Mouse (Mus musculus) testis, postnatal 14 days (tissue): ENCODE data around the gene Cbx8.
A peak's percentile ranks its signal among the peaks of the same experiment; 100 is the strongest.

Experiments used
- DNase-seq: peaks from one replicate; pipeline ENCODE4 v3.0.0; 2021; ENCODE audit warnings: low spot score

Cbx8 gene

DNA sequence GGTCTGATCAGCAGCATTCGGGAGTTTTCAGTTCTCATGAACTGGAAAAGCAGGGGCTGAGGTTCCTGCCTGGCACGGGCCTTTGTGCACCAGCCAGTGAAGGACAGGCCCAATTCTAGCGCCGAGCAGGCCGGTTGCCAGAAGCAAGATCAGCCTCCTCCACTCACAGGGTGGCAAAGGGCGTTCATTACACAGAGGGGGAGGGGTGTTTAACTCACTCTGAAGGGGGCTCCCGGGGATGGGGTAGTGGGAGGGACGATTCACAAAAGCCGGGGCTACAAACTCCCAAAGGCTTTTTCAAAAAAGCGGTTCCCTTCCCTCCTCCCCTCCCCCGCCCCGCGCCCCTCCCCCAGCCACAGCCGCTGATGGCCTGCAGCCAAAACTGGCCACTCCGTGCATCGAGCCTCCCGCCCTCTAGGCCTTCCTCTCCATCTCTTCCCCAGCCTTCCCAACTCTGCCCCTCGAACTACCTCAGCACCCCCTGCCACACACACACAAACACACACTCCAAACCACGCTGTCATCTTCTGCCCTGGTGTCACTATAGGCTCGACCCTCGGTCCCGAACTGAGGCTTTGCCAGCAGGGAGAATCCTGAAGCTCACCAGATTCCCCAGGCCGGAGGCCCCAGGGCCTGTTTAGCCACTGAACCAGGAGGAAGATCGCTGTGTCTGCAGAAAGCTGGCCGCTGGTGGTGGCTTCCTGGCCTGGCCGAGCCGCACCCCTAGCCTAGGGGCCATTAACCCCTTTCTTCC, 38.1 kb upstream of the Cbx8 start:
- peak; percentile 65 for DNase-seq

DNA sequence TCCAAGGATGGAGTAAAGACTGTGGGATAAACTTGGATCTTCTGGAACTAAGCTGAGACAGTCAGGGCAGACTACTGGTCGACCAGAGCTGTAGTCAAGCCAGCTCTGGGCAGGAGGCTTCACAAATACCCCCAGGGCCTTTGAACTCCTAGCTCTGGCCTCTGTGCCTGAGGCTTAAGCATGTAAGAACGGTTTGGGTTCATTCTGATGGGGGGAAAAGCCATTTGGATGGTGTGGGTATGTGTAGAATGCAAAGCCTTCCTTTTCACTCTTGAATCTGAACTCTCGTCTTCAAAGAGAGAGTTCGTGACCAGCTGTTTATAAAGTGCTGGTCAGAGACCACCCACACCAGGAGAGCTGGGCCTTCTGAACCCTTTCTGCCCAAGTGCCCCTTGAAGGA, 37.0 kb upstream of the Cbx8 start:
- DNase-seq = no peak

DNA sequence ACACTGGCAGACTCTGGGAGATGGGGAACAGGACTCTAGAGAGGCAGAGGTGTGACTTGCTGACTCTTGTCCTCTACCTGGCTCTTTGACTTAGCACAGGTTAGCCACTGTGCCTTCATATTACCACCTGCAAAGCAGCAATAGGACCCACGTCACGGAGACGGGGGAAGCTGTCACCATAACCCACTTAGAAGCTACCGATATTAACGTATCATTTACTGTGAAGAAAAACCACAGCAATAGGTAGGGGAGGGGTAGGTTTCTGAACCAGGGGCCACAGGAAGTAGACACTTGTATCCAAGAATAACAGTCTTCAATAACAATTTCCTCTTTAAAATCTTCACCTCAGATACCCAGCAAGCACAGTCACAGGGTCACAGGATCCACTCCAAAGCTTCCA, 35.0 kb upstream of the Cbx8 start:
- DNase-seq = no peak

DNA sequence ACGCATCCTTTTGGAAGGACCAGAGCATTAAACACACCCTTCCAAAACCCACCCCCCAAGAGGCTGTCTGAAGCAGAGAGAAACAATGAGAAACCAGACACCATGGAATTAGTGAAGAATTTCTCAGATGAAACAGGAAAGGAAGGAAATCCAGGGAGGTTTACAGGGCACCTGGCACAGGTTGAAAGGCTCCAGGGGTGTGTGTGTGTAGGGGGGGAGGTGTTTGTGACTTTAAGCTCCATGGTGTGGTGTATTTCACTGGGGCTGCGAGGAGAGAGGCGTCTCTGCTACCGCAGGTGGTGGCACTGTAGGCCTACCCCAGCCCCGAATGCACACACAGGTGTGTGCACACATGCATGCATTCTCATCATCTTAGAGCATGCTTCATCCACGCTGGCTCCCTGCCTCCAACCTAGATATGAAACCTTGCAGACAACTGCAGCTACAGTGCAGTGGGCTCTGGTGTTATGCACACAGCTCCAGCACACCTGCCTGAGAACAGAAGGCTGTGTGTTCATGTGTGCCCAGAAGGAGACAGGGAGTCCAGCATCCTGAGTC, 33.2 kb upstream of the Cbx8 start:
- no peak for DNase-seq

DNA sequence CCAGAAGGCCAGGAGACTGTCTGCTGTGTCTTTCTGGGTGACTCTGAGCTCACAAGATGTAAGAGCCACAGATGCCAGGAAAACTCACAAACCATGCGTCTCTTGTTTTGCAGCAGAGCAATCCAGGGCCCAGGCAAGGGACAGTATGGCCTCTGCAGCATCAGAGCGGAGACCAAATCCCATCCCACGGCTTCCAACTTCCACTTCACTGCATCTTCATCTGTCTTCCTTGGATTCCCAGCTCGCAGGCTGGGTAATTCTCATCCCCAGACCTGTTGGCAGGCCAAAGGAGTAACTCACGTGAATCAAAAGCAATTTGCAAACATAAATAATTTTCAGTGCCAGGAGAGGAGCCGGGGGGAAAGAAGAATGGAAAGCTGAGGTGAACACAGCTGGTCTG, 32.2 kb upstream of the Cbx8 start:
- DNase-seq = no peak

DNA sequence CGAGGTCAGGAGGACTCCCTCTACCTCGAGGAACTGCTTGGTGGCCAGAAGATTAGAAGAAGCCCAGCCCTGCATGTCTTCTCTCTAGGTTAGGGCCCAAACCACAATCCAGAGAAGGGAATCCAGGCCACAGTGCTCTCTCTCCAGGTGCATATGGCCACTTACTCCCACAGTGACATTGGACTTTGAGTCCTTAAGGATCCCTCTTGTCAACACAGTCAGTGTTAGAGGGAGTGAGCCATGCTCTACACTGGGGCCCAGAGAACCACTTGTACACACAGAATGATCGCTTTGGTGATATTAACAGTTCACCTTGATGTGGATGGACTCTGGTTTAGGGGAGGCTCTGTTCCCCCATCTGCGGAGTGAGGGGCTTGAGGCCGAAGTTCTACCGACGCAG, 31.5 kb upstream of the Cbx8 start:
- DNase-seq = no peak

DNA sequence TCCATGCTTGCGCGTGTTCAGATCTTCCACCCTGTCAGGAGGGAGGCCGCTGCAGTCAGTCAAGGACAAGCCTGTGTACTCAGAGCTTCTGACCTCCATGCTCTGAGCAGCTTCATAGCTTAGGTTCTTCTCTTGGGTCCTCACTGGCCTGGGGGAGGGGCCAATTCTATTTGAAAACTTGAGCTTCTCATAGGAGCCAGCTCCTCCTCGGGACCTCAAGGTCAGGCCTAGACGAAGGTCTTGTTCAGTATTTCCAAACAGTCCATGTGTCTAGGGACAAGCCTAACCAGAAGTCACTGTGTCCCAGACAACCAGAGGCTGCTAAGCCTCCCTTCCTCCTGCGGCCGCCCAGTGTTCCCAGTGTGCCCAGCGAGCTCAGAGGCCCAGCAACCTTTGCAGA, 26.1 kb upstream of the Cbx8 start:
- DNase-seq = no peak

DNA sequence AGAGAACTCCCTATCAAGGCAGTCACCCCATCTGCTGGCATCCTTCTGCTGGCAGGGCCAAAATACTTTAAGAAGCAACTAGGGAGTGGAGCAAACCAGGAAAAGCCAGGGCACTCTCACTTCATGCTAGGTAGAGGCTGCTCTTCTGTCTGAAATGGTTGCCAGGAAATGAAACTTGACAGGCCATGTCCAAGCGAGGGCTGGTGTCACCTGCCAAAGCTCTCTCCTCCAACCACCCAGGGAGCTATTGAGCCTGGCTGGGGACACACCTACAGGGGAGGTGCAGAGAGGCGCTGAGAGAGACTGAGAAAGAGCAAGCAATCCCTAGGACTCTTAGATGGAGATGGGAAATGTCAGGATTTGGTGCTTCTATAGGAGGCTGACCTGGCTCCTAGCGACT, 18.5 kb upstream of the Cbx8 start:
- no peak for DNase-seq

DNA sequence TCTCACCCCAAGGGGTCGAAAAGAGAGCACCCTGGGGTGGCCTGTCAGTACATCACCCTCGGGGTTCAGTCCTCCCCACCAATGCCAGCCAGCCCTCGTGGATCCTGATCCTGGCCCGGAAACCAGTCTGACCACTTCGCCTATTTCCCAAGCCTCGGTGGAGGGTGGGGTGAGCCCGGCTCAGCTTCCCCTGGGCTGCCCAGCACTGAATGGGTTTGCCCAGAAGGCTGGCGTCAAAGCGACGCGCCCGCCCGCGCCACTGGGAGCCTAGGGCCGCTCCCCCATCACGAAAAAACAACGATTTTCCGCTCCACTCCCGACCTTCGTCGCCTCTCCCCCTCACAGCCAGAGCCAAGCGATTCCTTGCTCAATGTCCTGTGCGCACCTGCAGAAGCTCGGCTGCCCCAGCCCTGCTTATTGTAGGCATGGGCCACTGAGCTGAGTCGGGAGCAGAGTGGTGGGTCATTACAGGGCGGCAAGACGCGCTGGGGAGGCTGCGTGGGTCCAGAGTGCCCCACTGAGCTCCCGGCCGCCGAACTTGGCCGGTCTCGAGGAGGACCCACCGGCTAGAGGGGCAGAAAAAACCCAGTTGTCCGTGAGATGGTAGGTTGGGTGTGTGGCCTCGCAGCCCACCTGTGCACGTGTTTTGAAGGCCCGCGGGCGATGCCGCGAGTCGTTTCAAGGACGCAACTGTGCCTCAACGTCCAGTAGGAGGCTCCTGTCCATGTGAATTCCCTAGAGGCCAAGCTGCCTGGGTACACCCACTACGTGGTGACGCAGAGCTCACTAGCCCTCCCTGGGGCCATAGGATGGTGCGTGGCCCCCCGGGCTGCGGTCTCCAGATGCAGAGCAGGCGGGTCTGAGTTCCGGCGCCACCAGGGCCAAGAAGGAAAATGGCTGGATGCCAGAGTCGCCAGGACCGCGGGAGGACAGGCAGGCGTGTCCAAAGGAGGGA, 17.5 kb upstream of the Cbx8 start:
- no peak for DNase-seq

DNA sequence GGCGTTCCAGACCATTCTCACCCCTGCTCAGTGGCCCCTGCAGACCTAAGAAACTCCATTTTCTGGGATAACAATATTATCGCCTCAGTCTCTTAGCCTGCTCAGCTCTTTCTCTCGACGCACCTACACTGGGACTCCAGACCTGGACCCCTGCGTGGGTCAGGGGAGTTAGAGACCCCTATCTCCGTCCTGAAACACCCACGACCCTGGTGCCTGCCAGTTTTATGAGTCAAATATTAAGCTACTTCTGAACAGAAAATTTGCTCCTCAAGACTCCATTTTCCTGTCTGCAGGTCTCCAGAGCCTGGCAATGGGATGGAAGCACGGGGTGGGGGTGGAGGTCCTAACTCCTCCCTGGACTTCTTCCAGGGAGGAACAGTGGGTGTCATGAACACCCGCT, 16.5 kb upstream of the Cbx8 start:
- no peak for DNase-seq

DNA sequence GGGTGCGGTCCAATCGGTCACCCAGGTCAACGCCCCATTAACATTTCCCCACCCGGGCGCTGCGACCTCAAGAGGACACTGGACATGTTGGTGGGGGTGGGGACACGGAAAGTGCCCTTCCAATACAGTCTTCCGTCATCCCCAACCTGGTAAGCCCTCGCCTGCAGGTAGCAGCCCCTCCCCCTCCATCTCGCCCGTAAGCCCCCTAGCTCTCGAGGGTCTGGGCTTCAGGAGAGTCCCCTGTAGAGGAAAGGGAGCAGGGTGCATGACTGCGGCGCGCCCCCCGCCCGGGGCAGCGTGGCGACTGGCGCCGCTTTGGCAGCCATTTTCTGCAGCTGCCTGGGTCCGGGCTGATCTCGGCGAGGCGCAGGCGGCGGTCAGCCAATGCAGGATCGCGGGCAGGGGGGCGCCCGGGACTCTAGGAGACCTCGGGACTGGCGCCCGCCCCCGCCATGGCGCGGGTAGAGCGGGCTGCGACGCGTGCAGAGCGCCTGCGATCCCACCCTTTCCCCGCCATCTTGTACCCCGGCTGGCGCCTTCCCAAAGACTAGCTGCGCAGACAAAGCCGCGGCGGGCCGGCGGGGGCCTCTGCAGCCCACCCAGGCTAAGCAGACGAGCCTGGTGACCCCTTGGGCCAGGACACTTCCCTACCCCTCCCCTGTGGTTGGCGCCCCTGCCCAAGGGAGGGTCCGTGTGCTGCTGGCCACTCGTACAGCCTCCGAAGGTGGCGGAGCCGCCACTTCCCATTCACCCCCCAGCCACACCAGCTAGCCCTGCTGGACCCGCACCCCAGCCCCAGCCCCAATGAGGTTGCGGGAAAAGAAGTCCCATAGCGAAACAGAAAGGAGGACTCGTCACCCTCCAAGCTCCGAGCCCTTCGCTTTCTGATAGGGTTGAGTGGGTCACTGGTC, 15.8 kb upstream of the Cbx8 start:
- peak; percentile 65 for DNase-seq

DNA sequence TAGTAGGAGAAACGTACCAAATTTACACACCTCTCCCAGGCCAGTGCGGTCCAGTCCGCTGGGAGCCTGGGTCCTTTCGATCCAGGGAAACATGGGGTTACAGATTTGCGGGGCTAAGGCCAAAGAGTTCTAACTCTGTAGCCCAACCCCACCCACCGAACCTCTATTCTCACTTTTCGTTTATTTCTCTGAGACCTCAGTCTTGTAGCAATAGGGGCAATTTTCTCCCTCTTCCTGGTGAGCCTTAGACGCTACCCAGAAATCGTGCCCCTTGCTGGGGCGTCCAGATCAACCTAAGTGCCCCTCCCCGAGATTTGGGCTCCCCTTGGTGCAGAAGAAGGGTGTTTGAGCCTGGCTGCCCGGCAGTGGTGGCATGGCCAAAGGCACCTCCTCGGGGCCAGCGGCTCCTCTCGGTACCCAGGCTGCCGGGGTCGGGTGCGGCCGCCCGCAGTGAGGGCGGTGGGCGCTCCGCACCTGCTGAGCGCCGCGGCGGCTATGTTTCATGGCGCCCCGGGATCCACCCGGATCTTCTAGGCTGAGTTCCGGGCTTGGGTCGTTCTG, 14.9 kb upstream of the Cbx8 start:
- DNase-seq = no peak

DNA sequence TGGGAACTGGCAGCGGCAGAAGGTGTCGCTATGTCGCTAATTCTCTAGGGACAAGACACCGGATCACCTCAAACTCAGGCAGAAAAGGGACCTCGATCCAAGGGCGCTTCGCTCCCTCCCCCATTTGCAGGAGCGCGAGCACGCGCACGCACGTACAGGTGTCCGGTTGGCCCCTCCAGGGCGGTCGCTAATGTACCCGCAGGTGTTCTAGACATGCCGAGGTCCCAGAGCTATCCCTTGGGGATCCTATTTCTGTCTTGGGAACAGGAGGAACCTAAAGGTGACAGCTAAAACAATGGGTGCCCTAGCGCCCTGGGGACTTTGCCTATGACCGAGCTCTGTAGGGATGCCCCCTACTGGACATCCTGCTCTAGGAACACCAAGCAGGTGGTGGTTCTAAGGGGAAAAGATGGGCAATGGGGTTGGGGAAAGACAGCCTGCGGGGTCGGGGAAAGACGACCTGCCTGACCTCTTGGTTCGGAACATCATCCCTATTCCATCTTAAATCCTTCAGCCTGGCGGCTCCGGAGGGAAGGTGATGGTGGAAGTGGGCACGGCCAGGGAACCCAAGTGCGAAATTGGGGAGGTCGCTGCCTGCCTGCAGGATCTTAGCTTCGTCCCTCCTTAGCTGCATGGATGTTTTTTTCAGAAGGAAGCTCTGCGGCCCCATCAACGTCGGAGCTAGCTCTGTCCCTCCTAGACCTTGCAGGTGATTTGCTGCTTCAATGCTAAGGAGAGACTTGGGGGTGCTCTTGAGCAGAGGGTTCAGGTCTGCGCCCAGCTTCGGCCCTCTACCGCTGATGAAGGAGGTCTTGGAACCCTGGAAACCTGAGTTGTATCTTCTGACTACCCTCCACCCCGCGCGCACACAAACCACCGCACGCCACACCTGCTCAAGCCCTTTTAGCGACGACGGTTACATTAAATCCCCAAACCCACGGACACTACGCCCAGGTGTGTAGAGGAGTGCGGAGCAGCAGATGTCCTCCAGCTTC, 13.9 kb upstream of the Cbx8 start:
- DNase-seq = no peak

DNA sequence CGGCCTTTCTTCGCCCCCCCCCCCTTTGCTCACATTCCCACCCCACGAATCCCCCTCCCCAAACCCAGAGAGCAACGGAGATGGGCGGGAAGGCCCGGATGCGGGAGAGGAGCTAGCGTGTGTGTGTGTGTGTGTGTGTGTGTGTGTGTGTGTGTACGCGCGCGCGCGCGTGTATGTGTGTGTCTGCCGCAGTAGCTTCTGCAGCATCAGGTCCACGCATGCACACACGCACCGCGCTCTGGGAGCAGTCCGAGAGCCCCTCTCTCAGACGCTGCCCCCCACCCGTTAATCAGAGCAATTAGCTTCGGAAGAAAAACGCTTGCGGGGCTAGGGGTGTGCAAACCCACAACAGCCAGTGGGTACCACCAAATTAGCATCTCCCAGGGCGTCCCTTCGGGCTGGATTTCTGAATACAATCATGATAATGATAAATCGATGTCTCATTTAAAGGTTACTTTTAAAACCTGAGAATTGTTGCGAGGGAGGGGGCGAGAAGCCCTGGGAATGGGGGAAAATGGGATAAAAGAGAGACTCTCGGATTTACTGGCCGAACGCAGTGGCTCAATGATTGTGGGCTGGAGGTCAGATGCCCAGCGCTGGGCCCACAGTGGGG, 13.1 kb upstream of the Cbx8 start:
- no peak for DNase-seq

DNA sequence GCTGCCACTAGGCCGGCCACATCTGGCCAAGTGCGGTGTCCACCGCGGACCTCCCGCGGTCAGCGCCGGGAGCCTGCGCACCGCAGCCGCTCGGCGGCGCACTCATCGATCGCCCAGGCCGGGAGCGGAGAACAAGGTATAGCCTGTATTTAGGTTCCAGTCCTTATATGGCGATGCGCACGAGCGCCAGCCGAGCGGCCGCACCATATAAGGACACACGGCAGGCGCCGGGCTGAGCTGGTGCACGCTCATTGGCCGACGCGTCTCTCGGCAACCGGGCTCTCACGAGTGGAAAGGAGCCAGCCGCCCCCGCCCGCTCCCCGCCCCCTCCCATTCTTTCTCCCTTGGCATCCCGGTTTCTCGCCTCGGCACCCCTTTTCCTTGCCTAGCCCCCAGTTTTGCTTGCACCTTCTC, 12.5 kb upstream of the Cbx8 start:
- DNase-seq = peak; percentile 91

DNA sequence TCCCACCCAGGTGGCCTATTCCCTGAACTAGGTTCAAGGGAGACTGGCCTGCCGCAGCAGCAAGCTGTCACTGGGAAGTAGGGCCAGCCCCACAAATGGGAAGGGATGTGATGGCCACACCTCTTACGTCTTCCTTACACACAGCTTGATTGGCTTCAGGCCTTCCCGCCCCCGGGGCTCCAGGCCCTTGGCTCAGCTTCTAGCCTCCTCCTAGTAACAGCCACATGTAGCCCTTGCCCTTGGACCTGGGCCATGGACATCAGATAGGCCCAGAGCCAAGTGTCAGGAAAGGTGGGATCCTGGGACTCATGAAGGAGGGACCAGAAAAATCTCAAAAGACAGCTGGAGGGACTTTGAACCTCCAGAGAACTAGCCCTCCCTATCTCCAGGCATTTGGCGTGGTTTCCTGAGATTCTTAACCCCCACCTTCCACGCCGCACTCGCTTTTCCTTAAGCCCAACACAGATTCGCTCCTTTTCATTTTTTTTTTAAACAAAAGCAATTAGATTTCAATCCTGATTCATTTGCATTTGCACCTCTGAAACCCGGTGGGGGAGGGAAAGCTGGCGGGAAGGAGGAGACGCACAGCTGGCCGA, 12.0 kb upstream of the Cbx8 start:
- peak; percentile 62 for DNase-seq

DNA sequence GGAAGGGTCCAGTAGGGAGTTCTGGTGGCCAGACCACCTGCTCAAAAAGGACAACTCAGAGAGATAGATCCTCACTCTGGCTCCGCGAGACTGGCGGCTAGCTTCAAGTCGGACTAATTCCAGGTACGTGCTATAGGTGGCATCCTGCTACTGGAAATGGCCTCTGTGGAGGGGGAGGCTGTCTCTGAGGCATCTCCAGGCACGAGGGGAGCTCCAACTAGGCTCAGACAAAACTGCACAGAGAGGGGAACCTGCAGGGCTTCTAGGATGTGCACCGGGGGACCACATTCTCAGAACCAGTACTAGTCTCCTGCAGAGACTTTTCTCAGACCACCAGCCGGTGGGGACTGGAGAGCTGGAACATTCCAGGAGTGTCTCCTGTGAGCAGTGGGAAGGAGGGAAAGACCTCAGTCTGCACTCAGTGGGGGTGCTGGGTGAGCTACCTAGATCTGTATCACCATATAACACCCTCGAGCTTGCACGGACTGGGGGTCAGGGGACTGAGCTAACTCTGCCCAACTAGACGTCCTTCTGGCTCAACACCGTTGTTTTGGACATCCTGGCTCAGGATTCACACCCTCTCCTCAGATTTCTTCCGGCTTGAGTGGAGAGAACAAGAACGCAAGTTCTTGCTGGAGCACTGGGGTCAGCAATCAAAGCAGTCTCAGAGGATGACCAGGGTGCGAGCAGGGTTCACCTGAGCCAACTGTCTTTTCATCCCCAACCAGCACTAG, 11.3 kb upstream of the Cbx8 start:
- DNase-seq = no peak

DNA sequence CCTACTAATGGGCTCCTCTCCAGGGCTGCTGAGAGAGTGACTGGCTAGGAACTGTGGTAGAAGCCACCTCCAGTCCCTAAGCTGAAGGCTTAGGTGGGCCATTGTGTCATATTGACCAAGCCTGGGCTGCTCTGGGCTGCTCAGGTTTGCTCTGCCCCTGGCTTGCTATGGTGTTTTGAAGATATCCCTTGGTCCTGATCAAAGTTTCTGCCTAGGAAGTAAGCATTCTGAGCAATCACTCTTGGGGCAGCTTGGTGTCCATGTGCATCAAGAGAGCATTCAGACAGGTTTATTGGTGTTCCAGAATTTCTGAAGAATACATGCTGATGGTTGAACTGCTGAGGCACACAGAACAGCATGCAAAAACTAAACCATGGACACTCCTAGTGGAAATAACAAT, 10.7 kb upstream of the Cbx8 start:
- DNase-seq = no peak

DNA sequence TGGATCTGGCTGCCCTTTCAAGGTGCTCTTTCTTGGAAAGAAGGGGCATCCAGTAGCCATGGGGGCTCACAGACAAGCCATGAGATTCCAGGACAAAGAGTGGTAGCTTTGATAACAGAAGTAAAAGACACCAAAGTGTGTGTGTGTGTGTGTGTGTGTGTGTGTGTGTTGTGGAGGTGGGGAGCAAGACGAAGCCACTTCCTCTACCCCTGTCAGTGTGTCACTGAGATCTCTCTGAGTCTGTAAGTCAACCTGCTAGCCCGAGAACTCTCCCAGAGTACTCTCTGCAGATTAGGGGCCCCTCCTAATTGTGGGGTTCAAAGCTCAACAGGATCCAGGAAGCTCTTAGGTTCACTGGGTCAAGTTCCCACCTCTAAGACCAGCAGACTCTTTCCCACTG, 9.6 kb upstream of the Cbx8 start:
- no peak for DNase-seq
